Mouse (Mus musculus) Patski (cell line): ENCODE data around the gene Pom121l2. TPM values are rescaled to one million over a fixed set of nuclear protein-coding genes. Genes with fewer than 3 reads are reported as not detected.

ENCODE experiments used
- ATAC-seq: fragments of 100-300 bp; one replicate; pipeline ENCODE4 v1.8.0; 2021
- CTCF ChIA-PET: fragments of 350-600 bp; sonication (Branson Sonifier 250); formaldehyde crosslinking; loops from one replicate; lab custom pipeline; 2022; ENCODE audit warnings: inconsistent platforms; lab: Charles Lee
- POLR2A ChIA-PET: fragments of 350-600 bp; sonication (Branson Sonifier 250); formaldehyde crosslinking; loops from one replicate; lab custom pipeline; 2022; ENCODE audit warnings: antibody characterized with exemption, inconsistent platforms; lab: Charles Lee
- DNase-seq: peaks from one replicate; pipeline ENCODE4 v3.0.0-alpha.2; 2011; ENCODE audit warnings: low read depth, low spot score
- H3K27me3 ChIP-seq: fragments of 371-371 bp; one replicate; pipeline ENCODE4 v1.5.1; 2021
- CTCF ChIP-seq: fragments of 100-300 bp; IDR thresholded peaks from one replicate; pipeline ENCODE4 v1.5.1; 2021
- in situ Hi-C: fragments of 300-500 bp; cut with MboI; formaldehyde crosslinking; loops from 3 replicates; pipeline ENCODE4 v1.11.1; 2018; ENCODE audit warnings: low pct_unique_long_range_greater_than_20kb, mixed read lengths
- polyA plus RNA-seq: library from polyadenylated mRNA; unstranded; gene quantifications from one replicate; pipeline ENCODE4 v1.2.3, GENCODE M21; 2021

Gene Pom121l2
- polyA plus RNA-seq, 1 experiment from 2014 or later = not detected

DNA sequence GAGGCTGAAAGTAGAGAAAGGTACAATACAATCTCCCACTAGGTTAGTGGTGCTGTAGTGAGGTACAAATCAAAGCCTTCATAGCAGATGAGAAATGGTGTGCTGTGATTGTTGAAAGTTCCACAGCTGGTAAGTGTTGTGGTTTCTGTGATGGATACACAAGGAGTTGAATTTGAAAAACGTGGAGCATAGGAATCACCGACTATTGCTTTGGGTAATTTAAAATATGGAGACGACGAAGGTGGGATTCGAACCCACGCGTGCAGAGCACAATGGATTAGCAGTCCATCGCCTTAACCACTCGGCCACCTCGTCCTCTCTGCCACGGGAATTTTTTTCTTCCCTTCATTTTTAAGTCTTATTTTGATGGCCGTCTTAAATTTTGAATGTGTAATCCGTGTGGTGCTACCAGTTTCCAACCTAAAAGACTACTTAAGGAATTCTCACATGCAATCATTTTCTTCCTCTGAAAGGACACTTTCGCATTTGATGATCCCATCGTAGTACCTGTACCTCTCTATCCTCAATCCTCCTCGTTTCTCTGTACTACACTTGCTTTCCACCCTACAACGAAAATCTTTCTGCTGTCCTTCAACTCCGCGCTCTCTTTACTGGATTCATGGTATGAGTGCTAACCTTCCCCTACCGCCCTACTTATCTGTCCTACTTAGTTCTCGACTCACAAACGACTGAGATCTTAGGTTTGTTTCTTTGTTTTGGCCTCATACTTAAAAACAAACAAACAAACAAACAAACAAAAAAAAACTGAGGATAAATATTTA, 13.2 kb downstream of the Pom121l2 start:
- TF ChIP-seq CTCF = no peak
- no peak for DNase-seq
- H3K27me3 ChIP-seq = no peaks in the 10 kb centered on the region
- ChIA-PET CTCF (no interaction called here), POLR2A (no interaction called here)
- ATAC-seq = no peak
- in situ Hi-C loops = no loop called here

DNA sequence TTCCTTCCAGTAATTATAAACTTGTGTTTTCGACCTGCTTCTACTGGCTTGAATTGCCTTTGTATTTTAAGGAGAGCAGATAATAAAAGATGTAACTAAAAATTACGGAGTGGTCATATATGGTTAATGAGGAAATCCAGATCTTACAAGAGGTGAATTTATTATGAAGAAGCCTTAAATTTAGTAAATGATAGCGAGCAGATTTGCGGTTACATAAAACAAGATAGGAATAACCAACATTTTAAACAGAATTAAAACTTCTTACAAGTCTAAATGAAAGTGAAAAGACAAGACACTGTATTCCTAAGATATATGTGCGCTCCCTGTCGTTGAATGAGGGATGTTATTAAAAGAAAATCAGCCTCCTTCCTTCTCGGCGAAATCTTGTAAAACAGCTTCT, 13.9 kb downstream of the Pom121l2 start:
- no peak for TF ChIP-seq CTCF
- POLR2A ChIA-PET = no interaction called here
- H3K27me3 ChIP-seq = no peaks in the 10 kb centered on the region

DNA sequence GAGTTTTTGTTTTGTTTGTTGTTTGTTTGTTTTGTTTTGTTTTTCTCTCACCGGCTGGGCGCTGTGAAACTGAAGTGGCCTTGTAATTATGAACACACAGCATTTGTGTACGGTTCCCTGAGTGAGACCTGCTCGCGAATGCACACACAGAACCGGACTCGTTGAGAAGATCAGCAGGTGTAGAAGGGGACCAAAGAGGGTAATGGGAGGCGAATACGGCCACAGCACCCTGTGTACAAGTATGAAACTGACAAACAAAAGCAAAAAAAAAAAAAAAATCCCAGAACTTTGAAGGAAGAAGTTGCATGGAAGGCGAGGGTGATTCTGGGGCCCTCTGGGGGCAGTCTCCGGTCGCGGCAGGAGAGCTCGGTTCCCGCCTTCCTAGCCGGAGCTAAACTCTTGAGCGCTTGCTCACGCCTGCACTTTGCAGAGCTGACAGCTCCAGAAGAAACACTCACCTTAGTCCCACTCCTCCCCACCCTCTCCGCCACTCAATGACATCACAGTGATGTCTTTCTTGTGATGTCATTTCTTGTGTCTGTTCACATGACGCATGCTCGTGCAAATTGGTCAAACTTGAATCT, 14.4 kb downstream of the Pom121l2 start:
- CTCF ChIA-PET = interaction anchor here (1.3 kb wide), 1 partner anchor 33 kb away, joined by 3 read pairs; no protein-coding TSS in a partner anchor
- in situ Hi-C loops = no loop called here
- no peak for ATAC-seq
- no peaks in the 10 kb centered on the region for H3K27me3 ChIP-seq
- DNase-seq = no peak
- TF ChIP-seq CTCF = no peak
- POLR2A ChIA-PET = no interaction called here

More for the DNA sequence above, 13.9 kb downstream of the Pom121l2 start:
- ATAC-seq (no peak), DNase-seq (no peak)
- CTCF ChIA-PET = interaction anchor here (1.3 kb wide), 1 partner anchor 34 kb away, joined by 3 read pairs; no protein-coding TSS in a partner anchor
- in situ Hi-C loops = no loop called here

DNA sequence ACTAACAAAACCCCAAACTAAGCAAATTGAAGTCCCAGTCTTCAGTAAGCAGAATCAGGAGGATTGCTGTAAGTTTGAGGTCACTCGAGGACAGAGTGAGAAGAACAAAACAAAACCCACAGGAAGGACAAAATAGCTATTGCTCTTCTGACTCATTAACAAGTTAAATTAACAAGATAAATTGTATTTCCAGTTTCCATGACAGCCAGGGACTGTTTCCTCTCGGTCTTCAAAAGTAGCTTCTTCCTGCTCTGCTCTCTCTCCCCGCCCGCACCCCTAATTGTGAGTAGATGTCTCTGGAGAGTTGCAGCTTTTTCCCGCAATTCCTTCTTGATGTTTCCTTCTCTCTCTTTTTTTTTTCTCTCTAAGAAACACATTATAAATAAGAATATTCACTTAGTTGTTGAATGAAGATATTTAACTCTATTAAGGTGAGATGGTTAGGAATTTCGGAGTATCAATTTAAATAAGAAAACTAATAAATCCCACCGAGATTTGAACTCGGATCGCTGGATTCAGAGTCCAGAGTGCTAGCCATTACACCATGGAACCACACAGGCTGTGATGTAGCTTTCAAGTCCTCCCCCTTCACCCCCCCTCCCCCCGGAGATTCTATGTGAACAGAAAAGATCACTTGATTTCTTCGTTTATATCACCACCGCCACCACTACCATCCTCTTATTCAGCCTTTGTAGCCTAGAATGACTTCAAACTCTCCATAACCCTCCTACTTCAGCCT, 15.3 kb downstream of the Pom121l2 start:
- H3K27me3 ChIP-seq = no peaks in the 10 kb centered on the region
- no peak for ATAC-seq
- no peak for DNase-seq
- TF ChIP-seq CTCF = no peak
- ChIA-PET POLR2A (no interaction called here), CTCF (interaction anchor here (1.3 kb wide), 1 partner anchor 32 kb away, joined by 3 read pairs; no protein-coding TSS in a partner anchor)
- in situ Hi-C loops = no loop called here

DNA sequence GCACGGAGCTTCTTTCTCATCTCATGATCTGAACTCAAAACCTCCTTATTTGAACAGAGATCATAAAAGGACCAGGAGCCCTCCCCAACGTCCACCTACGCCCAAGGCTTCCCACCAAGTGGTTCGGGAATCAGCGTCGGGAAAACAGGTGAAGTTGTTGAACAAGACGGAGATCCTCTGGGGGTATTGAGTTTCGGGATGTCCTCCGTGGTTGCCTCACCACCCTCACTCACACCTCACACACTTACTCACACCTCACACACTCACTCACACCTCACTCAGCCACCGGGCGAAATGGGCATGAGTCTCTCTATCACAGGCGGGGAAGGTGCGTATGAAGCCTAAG, 15.8 kb downstream of the Pom121l2 start:
- CTCF ChIA-PET = no interaction called here
- POLR2A ChIA-PET = no interaction called here
- no peak for TF ChIP-seq CTCF
- in situ Hi-C loops = no loop called here
- DNase-seq (no peak), ATAC-seq (no peak)
- no peaks in the 10 kb centered on the region for H3K27me3 ChIP-seq

DNA sequence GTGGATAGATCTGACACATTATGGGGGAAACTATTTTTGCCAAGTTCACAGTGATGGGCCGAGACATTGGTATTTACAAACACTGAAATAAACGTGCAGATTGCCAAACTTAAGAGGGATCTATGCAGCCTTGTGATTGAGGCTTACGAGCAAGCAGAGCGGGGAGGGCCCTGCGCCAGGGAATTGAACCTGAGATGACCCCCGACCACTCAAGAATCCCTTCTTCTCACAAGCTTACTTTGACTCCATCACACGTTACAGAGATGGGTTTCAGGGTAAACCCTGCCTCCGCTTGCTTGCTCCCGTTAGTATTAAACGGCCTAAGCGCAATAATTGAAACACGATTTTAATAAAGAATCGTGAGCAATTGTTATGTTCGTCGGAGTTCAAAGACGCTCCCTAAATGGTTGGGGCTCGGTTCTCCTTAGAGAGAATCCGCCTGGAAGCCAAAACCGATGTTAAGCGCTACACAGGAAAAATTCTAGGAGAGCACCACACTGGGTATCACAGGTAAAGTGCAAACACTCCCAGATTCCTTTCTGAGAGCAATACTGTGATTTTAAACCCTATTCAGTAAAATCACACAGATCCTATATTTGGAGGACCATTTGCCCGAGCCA, 16.3 kb downstream of the Pom121l2 start:
- ATAC-seq (no peak), DNase-seq (no peak)
- ChIA-PET POLR2A (interaction anchor here (0.5 kb wide), 1 partner anchor 1358 kb away, joined by 4 read pairs; no protein-coding TSS in a partner anchor), CTCF (no interaction called here)
- no peaks in the 10 kb centered on the region for H3K27me3 ChIP-seq
- in situ Hi-C loops = no loop called here
- no peak for TF ChIP-seq CTCF

DNA sequence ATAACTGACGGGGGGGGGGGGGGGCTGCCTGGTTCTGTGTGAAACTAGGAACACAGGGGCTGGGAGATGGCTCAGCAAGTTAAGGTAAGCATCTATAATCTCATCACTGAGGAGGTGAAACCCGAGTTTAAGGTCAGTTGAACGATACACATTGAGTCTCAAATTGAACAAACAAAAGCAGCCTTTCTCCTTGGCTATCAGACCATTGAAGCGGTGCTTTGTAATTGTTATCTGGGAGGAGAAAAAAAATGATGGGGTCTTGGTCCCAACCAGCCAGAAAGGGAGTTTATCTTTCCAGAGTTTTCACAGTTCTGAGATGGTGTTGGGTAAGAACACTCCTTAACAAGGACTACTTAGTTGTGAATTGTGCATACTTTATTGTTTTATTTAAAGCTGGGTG, 16.8 kb downstream of the Pom121l2 start:
- no peak for TF ChIP-seq CTCF
- ATAC-seq (no peak), DNase-seq (no peak)
- CTCF ChIA-PET = no interaction called here
- in situ Hi-C loops = no loop called here
- POLR2A ChIA-PET = interaction anchor here (0.5 kb wide), 1 partner anchor 1358 kb away, joined by 4 read pairs; no protein-coding TSS in a partner anchor
- no peaks in the 10 kb centered on the region for H3K27me3 ChIP-seq

DNA sequence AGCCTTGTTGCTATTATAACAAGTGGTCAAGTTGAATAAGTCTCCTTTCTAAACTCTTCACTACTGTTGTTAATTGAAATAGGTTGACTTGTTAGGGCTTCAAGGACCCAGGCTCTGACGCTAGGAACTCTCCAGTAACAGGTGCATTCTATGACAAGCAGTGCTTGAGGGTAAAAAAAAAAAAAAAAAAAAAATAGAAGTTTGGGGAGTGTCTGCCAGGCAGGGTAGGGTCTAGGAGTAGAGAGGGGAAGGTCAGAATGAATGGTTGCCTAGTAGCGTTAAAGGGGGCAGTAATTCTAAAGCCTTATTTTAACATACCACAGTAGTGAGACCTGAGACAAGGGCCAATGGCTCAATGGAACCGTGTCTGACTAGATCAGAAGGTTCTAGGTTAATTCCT, 17.4 kb downstream of the Pom121l2 start:
- ChIA-PET CTCF (no interaction called here), POLR2A (no interaction called here)
- DNase-seq (no peak), ATAC-seq (no peak)
- in situ Hi-C loops = no loop called here
- no peaks in the 10 kb centered on the region for H3K27me3 ChIP-seq
- TF ChIP-seq CTCF = no peak

DNA sequence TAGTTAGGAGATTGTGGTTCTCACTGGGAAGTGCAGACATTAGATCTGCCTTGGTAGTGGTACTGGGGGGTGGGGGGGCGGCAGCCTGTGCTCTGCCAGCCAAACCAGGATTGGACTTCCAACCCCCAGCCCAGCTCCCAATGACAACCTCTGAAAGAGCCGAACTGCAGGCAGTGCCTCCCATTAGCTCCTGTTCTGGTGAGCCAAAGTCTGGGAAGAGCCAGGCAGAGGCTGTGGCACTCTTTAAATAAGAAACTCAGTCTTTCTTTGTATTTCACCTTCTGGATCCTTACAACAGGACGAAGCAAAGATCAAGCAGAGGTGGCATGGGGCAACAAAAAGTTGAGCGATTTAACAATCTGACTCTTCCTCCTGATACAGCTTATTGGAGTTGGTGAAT, 18.2 kb downstream of the Pom121l2 start:
- ChIA-PET POLR2A (no interaction called here), CTCF (no interaction called here)
- in situ Hi-C loops = no loop called here
- ATAC-seq (no peak), DNase-seq (no peak)
- no peak for TF ChIP-seq CTCF
- no peaks in the 10 kb centered on the region for H3K27me3 ChIP-seq

DNA sequence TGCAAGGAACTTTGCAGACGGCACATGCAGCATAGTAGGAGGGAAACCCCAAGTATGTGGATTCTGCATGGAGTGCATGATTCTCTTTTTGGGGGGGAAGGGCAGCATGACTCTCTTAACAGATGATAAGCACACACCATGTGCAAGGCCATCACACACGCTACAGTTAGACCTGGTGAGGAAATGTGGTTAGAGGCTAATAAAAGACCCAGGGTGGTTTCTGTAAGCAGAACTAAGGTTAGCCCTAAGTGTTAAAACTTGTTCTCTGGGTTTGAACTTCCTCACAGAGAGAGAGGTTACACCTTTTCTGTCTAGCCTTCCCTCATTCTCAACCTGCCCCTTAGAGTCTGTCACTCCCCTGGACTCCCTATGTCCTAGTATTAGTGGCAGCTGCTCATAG, 20.4 kb downstream of the Pom121l2 start:
- ATAC-seq (no peak), DNase-seq (no peak)
- no peaks in the 10 kb centered on the region for H3K27me3 ChIP-seq
- TF ChIP-seq CTCF = no peak
- in situ Hi-C loops = no loop called here
- POLR2A ChIA-PET = no interaction called here
- CTCF ChIA-PET = interaction anchor here (1.1 kb wide), 1 partner anchor 27 kb away, joined by 4 read pairs; no protein-coding TSS in a partner anchor
